Mouse (Mus musculus) heart, adult 9 months (tissue): ENCODE measurements at regions not wholly inside any gene's neighbourhood (a gene's known extent, or its start where the extent isn't known, plus 50 kb on each side); places are given as distances from the start of the nearest gene placed in this dataset.

Source experiments
- DNase-seq, 2 experiments: peaks; one replicate each; pipeline ENCODE4 v3.0.0; 2022; ENCODE audit warnings: low spot score in 2 of 2

DNA sequence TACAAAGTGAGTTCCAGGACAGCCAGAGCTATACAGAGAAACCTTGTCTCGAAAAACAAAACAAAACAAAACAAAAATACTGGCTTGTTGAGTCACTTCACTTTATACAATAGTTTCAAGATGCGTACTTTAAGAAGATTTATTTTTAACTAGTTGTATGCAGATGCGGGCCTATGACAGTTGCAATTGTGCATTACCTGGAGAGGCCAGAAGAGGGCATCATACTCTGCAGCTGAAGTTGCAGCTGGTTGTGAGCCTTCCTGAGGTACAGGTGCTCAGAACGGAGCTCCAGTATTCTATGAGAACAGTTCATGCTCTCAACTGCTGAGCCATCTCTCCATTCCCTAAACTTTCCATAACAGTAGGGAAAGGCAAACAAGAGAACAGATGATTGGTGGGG is 314.2 kb upstream of the 4931429L15Rik start:
- no peak for DNase-seq

DNA sequence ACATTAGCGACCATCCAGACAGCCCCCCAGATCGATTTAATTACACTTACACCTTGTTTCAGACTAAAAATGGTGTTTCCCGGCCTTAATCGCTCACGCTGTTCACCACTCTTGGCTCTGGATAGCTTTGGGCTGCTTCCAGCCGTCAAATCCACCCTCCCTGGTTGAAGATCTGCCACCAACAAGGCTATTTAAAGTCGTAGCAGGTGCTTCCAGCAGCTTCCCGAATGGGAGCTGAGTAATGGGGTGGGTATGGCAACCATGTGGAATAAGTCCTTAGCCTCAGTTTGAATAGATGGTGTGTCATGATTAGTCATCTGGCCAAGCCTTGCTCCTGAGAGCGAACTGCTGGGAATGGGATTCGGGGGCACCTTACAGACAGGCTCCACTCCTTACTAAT is 312.8 kb upstream of the 4931429L15Rik start:
- DNase-seq, result peak; percentile 24 to 26

DNA sequence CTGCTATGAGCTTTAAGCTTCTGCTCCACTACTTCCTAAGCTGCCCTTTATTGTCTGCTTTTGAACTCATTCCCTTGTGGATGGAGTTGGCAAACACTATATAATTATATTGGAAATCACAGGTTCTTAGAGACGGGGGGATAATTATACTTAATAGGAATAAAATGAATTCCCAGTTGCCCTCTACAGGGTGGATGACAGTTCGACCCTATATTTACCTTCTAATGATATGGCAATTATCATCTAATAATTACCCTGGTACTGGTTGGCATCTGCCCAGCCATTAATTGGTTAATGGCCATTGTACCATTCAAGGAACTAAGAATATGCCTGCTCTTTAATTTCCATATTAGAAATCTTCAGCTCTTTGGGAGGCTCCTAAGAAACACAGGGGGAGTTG is 302.5 kb upstream of the 4931429L15Rik start:
- no peak for DNase-seq

DNA sequence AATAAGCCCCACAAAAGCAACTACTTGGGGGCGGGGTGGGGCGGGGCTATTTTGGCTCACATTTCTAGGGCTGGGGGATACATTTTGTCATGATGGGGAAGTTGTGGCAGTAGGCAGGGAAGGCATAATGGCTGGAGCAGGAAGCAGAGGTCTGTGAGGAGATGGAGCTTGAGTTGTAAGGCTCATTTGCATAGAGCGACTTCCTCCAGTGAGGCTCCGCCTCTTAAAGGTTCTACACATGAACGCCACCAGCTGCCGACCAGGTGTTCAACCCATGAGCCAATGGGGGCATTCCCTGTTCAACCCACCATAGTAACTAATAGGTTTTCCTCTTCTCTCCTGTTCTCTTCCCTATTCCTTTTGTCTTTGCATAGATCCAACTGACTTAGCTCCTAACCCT is 302.1 kb upstream of the 4931429L15Rik start:
- DNase-seq, result no peak

DNA sequence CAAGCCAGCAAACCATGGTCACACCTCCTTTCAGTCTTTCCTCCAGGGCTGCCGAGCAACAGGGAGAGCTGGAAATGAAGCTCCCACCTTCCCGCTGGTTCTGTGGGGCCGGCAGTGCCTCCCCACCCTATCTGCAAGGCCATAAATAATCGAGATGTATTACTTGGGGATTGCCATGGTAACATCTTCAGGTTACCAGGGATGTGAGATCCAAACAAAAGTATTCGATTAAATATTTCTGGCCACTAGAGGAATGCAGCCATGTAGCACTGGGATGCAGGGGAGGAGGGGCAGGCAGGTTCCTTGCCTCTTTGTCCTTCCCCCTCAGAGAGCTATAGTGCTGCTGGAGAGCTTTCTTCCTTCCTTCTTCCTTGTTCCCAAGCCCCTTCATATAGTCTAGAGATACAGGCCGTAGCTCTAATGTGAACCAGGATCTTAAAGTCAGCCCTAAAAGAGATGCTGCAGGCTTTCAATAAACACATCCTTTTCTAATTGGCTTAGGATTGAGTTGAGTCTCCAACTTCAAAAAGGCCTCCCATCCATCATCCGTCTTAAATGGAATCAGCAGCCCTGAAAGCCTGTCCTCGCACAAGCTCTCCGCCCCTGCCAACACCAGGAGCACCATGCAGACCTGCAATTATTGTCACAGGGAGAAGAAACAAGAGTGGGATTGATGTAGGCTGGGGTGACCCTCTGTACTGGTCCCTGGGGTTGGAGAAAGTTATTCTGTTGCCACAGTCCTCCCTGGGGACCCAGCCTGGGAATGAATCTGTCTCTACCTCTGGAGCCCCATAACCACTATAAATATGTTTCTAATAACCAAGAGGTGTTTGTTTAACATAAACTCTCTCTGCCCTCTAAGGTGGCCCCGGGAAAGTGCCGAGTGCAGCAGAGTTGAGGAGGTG is 290.6 kb upstream of the 4931429L15Rik start:
- no peak for DNase-seq

DNA sequence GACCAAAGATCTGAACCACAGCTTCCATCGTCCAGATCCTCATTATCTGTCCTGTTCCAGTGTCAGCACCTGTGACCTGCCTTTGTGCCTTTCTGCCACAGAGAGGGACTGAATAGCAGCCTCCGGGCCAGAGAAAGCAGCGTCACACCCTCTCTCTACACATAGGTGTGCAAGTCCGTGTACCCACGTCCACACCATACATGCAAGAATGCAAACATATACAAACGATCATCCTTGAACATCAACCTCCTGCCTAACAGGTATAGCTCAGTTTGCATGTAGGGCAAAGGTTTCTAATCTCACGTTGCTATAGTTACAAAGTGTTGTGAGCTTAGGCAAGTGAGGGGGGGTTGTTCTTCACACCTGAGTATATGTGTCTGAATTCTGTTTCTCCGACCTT is 288.9 kb upstream of the 4931429L15Rik start:
- no peak for DNase-seq

DNA sequence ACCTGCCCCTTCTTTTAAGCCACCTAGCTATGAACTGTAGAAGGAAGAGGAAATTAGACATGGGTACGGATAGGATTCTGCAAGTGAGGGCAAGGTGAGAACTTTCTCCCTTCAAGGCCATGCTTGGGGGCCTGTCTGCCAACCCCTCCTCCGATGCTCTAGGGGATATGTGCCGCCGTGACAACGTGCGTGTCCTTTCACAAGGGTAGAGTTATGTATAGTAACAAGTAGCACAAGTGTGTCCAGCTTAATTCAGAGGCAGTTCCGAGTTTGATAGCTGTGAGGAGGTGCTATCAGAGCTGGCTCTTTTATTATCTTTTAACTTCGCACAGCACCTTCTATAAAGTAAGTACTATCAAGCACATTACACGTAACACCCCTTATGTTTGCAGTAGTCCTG is 281.0 kb upstream of the 4931429L15Rik start:
- no peak for DNase-seq

DNA sequence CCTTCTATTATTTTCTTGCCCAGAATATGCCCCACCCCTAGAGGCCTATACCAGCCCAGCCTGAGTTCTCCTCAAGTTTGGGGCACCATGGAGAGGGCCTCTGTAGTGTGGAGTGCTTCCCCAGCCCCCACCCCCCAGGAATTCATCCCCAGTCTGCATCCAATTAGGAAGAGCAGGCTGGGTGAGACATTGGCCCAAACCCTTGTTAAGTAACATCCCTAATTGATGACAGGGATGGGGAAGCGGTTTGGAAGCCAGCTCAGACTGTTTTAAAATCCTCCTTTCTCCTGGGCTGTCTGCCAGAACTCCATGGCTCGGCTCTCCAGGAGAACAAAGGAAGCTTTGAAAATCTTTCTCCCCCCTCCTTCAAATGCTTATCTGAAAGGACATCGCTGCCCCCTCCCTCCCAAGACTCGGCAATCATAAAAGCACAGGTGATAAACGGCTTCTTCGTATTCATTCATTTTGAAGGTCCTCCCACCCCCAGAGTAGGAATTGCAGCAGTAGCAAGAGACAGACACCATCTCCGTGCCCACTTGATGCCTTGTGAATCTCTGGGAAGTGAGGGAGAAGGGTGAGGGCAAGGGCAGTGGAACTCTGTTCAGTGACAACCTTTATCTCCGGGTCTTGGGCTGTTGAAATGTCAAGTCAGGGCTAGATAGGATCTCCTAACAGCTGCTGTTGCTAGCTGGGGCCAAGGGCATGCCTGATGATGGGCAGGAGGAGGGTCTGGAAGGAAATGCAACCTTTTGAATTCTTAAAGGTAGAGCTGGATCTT is 280.3 kb upstream of the 4931429L15Rik start:
- no peak for DNase-seq

DNA sequence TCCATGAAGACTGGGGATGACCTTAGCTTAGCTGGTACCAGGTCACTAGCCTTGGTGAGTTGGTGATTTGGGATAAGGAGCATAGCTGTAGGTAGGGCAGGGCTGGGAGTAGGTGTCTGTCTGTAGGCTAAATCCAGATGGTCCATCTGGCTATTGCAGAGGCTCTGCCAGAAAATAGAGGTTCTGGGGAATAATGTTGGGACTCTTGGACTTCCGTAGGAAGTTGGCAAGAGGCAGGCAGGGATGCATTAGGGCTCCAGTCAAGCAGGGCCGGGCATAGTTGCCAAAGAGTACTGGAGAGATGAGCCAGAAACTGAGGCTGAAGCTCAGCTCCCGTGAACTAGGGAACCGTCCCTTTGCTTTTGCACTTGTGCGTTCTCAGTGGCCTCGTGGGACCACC is 278.7 kb upstream of the 4931429L15Rik start:
- no peak for DNase-seq

DNA sequence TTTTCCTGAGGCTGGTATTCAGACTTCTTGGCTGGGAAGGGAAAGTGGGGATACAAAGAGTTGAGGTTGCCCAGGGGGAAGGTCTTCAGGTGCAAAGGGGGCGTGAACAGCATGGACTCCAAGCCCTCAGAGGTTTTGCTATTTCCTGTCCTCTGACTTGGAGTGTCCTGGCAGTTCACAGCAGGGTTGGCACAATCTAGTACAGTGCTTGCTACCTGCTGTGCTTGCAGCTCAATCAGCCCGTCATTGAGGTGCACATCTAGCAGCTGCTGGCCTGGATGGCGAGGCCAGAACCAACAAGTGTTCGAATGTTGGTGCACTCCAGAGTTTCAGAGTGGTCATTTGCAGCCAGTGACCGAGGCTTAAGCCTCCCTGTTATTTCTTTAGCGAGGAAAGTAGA is 273.7 kb upstream of the 4931429L15Rik start:
- no peak for DNase-seq

DNA sequence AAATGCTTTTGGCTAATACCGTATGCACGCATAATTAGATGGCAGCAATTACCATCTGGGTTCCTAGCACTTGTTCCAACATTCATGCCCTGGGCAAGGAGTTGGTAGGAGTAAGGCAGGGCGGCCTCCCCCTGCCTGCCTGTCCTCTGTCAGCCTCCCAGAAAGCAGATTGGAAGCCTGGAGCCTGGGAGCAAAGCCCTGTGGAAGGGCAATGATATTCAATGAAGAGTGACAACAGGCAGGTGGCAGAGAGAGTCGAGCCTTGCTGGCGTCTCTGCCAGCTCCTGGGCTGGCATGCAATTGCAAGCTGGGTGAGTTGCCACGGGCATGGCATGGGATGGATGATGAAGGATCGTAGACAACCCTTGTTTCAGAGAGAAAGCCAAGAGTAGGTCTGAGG is 273.1 kb upstream of the 4931429L15Rik start:
- DNase-seq, result no peak

DNA sequence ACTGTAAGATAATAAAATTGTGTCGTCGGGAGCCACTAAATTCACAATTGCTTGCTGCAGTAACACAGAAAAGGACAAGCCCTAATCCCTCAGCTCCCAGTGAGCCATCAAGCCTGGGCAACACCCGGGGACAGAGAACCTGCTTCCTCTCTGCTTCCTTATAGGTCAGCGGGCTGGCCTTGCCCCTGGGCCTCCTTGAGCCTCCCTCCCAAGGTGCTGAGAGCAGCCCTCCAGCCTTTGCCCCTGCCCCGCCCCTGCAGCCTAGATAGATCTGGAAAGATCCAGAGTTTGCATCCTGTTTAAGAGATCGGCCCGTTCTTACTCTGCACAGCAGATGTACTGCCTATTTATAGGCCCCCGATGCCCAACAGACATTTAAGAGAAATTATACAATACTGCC is 267.0 kb upstream of the 4931429L15Rik start:
- DNase-seq, result no peak

DNA sequence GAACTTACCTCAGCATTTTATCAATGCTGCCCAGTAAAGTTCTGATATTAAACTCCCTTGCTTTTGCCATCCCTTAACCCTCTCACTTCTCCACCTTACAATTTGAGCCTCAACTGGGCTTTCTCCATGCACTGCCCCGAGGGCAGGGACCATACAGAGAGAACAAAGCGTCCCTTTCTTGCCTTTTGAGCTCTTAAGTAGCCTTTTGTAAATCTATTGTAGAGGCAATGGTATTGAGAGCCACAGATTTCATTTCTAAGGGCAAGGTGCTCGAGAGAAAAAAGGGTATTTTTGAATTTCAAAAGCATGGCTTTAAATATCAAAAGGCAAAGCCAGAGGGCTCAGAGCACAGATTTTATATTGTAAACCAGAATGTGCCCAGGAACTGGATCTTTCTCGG is 262.1 kb upstream of the 4931429L15Rik start:
- DNase-seq, result no peak

DNA sequence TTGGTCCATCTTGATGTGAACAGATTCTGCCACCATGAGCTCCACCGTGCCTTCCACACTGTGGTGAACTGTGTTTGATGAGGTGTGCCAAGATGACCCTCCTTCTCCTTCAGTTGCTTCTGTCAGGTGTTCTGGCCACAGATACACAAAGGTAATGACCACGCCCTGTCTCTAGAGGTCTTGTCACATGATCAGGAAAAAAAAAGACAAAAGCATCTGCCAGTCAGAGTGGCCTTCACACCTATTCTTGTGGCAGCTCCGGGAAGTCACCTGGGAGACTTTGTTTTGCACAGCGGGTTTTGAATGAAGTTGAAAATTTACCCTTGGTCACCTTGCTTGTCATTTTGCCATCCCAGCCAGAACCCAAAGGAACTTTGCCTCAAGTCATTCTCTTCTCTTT is 242.5 kb upstream of the 4931429L15Rik start:
- no peak for DNase-seq

DNA sequence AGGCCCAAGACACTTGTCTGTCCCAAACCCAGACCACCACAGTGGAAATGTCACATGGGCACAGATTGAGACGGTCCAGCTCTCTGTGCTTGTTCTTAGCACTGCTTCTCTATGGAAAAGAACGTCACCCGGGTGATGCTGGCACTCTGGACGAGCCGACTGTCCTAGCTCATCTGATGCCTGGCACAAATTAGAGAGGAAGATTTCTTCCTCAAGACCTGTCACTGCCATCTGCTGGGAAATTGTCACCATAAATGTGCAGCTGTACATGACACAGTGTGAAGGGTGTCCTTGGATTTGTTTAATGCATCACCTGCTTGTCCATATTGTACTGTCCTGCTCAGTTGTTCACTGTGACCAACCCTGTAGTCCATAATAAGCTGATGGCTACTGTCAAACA is 238.7 kb upstream of the 4931429L15Rik start:
- no peak for DNase-seq

DNA sequence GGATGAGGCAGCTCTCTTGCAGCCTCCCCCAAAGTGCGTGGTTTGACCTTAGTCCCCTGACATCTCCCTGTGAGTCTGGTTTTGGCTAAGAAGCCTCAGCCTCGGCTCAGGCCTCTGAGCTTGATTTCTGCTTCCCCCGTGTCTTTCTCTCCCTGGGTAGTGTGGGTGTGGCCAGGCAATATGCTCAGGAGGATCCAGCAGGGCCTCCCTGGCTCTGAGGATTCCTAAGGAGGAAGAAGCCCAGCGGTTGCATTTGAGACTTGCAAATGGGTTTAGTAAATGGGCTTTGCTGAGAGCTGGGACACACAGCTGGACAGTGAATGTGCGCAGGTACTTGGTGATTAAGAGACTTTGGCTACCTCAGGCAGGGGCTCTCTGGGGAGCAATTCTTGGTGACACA is 238.0 kb upstream of the 4931429L15Rik start:
- DNase-seq, result no peak

DNA sequence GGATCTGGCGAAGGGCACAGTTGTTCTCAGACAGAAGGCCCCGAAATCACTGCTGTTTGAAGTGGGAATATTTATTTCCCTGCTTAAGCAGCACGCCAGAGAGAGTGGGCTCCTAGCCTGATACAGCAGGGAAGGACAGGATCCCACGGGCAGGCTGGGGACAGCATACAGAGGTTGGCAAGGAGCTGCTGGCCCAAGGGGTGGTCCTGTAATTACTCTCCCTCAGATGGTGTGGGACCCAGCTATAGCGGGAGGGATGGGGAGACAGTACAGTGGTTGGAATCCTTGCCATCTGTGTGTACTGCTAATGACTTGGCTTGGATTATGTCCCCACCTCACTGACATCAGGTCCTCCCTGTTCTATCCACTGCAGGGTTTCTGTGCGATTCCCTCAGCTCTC is 235.4 kb upstream of the 4931429L15Rik start:
- DNase-seq, result no peak

DNA sequence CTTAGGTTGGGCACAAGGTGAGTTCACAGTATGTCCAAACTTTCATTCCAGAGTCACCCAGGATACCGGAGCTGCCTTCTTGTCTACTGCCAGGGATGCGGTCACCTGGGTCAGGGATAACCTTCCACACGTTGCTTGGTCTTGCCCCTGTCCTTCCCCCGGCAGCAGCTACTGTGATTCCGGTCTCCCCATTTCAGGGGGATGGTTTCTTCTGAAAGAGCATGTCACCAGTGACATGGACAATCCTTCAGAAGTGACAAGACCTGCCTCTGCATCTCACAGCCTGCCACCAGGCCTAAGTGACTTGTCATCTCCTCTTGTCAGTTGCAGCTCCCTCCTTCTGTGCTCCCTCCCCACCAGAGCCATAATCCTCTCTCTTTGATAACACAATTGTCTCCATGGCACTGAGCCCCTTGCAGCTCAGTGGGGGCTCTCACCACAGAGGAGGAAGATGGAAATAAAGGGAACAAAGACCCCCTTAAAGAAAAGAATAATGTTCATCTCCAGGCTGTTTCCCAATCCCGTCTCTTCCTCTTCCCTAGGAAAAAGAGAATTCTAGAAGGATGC is 234.9 kb upstream of the 4931429L15Rik start:
- DNase-seq, result no peak

DNA sequence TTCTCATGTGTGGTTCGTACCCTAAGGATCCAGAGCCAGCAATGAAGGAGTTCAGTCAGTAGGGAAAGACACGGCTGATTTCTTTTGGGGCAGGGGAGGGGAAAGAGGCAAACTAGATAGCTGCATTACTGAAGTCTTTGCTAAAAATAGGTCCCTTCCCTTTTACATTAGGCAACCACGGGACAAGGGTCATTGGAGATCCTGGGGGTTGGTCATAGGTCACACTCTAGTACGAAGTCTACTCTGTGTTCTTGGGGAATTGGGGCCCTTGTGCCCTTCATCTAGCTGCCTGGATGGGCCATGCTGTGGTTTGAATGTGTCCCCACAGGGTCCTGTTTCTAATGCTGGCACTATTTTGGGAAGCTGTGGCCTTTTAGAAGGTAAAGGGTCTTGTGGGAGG is 229.6 kb upstream of the 4931429L15Rik start:
- no peak for DNase-seq

DNA sequence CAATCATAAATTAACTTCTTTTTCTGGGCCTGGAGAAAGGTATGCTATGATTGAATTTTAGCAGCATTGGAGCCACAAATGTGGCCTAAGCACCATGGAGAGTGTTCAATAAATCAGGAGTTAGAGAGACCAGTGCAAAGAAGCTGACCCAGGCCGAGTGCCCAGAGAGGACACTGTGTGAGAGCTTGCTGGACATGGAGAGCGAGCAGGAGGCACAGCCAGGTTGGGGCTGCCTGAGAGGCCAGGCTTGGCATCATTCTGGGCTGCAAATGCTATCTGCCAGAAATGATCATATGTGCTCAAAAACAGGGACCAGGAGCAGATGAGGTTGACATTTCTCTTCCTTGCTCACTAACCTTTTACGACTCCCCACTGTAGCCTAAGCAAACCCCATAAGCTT is 224.5 kb upstream of the 4931429L15Rik start:
- DNase-seq, result no peak

DNA sequence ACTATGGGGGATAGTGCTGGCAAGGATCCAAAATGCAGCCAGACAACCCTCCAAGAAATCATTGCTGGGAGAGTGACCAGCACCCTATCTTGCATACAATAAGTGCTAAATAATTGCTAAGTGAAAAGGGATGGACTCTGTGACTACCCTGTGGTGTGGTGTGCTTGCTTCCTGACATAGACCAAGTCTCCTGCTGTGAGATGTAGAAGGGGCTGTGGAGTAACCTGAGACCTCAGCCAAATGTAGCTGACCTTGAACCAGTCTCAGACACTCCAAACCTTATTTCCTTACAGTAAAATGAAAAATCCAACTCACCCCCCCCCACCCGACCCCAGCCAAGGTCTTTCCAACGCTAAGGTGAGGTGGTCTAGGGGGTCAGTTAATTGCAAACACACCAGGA is 221.2 kb upstream of the 4931429L15Rik start:
- no peak for DNase-seq

DNA sequence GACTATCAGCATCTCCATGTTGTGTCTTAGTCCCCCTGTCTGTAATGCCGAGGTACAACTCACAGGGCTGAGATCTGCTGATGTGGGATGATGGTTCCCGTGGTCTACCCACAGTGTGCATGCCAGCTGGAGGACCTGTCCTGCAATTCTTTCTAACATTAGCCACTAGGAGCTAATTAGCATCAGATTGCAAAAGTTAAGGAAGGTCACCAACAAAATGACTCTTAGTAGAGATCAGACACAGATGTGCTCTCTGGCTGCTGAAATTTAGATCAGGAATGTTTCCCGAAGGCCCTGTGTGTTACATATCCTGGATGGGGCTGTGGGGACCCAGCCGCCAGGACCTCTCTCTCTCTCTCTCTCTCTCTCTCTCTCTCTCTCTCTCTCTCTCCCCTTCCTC is 218.8 kb upstream of the 4931429L15Rik start:
- no peak for DNase-seq
